Mouse (Mus musculus) ES-E14 (cell line): ENCODE data around the gene Psmd11.

Experiments
- CHD2 ChIP-seq: IDR thresholded peaks from 2 replicates; pipeline ENCODE4 v1.6.1; 2014; ENCODE audit warnings: mild to moderate bottlenecking, low read depth, low read length, inconsistent platforms
- HCFC1 ChIP-seq: IDR thresholded peaks from 2 replicates; pipeline ENCODE4 v1.6.1; 2012; ENCODE audit warnings: low read length, inconsistent platforms, borderline replicate concordance; ENCODE audit not compliant: insufficient read depth

DNA sequence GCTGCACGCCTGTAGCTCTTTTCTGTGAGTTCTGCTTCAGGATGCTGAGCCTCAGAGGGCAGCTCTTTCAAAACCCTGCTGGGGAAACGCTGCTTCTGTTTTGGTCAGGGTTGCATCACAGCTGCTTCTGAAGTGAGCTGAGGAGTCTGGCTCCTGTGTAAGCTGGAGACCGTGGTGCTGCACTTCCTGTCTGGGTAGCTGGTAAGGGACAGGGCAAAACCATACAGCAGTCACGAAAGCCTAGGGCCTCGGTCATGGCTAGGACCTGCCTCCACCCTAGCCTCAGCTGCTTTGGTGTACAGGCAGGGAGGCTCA is 61.4 kb downstream of the Psmd11 start:
- TF ChIP-seq CHD2: no peak
- no peak for TF ChIP-seq HCFC1
